Mouse (Mus musculus): ENCODE measurements at regions not wholly inside any gene's neighbourhood (a gene's known extent, or its start where the extent isn't known, plus 50 kb on each side); places are given as distances from the start of the nearest gene placed in this dataset.
A peak's percentile ranks its signal among the peaks of the same experiment; 100 is the strongest.

DNA sequence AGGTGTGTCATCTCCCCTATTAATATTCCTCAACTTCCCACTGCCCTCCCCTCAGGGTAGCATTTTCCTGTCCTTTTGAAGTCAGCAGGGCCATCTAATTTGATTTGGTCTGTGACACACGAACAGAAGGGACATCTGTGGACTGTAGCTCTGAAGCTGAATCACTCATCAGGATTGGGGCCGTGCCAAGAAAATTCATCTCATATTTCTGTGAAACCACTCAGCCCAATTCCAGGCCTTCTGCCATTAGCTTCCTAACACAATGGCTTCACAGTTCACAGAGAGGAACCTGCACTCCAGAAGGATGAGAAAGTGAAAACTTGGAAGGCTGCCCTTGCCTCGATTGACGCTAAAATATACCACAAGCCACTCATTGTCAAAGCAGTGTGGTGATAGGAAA is 86.1 kb downstream of the Abhd5 start:
- peak; percentile 55 for DNase-seq (ENCODE audit: low spot score)

DNA sequence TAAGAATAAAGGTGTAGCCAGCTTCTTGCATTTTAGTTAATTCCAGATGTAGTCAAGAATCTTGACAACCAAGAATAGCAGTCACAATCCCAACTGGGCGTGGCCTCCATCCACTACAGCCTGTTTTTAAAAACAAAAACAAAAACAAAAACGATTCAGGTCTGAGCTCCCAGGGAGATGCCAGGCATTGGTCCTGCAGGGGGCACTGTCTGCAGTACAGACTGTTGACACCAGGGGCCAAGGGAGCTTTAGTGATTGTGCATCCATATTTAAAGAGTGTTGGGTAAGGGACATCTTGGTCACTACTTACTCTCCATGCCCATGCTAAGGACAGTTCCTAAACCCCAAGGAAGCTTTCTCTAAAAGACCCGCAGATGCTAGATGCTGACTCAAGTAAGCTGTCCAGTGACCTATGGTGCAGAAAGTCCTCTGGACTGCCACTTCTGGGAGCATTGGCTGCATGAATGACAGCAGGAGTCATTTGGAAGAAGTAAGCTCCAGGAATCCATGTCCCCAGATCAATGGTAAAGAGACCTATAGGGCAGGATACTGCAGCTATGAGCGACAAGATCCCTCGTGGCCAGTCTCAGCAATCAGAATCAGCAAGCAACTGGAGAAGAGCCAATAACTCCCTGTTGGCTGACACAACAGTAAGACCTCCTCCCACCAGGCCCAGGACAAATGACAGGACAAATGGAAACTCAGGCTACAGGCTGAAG is 95.1 kb downstream of the Abhd5 start:
- DNase-seq (ENCODE audit: low spot score) = no peak

DNA sequence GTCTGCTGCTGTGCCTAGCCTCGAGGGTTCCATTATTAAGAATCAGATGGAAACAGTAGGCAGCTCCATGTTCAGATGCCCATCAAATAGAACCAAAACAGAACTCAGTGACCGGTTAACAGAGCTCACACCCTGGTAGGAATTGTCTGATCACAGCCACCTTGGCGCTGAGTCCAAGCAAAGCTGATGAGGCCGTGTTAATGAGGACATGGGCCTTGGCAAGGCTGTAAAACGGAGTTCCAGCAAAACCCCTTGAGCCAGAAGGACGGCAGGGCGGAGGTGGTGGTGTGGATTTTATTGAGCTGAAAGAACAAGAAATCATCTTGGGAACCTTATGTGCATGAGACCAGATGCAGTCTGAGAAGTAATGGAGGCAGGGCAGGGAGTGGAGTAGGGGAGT is 96.2 kb downstream of the Abhd5 start:
- DNase-seq (ENCODE audit: low spot score) = no peak

DNA sequence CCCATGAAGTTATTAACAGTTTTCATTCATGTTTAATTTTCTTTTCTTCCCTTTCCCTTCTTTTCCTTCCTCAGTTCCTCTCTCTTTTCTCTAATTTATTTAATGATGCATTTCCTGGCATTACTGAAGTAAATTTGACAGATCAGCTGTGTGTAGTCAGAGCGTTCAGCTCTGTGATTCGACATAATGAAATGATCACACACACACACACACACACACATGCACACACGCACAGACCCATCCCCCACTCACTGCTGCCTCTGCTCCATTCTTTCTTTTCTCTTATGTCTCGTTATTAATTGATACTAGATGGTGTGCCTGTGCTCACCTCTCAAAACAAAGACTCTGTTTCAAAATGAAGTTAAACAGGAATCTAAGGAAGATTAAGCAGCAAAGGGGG is 96.9 kb downstream of the Abhd5 start:
- DNase-seq (ENCODE audit: low spot score) = no peak

DNA sequence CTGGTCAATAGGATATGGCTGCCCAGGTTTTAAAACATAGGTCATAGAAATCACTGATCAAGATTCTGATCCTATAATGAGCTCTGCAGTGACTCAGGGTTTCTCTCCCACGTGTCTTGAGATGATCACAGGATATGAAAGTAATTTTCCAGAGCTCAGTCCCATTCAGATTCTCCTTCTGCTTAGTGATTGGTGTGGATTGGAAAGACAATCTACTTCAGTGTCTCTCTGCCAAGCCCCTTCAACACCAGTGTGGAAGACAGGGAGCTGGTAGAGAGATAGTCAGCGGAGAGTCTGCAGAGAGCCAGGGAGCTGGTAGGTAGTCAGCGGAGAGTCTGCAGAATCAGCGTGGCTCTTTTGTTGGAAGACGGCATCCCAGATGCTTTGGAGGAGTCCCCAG is 99.1 kb downstream of the Abhd5 start:
- DNase-seq (ENCODE audit: low spot score) = no peak

DNA sequence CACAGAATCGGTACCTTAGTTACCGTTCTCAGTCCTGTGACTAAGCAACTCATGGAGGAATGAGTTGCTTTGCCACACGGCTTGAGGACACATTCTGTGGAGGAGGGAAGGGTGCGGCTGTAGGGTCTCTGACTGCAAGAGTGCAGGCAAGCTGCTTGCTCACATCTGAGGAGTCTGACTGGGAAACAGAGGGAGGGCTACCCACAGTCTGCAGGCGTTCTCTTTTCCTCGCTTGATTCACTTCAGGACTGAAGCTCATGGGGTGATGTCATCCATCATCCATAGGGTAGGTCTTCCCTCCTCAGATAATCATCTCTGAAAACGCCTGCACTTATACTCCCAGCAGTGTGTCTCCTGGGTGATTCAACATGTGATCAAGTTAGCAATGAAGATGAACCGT is 103.9 kb downstream of the Abhd5 start:
- no peak for DNase-seq (ENCODE audit: low spot score)

DNA sequence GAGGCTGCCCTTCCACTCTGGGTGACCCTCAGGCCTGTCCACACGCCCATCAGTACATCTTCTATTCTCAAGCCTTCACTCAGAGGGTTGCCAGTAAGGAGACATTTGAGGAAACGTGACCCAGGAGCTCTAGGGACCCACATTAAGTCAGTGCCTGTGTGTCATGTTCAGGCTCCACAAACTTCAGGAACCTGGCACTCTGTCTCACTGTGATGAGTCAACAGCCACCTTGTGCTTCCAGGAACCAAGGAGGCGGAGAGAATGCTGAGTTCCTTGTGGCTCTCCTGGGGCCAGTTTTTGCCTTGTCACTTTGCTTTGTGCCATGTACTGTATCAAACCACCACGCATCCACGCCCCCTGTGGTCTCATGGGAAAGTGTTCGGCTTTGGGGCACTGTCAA is 104.4 kb downstream of the Abhd5 start:
- no peak for DNase-seq (ENCODE audit: low spot score)

DNA sequence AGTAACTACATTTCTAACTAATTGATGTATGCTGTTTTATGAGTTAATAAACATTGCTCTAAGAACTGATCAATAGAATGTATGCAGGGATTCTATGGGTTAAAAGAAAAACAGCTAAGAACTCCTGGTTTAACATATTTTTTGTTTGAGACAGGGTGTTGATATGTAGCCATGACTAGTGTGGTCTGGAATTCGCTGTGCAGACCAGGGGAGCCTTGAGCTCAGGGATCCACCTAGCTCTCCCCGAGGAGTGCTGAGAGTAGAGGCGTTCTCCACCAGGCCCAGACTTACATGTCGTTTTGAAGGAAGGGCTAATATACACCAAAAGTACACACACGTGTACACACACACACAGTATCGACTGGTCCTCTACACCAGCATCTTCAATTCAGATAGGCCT is 108.1 kb downstream of the Abhd5 start:
- DNase-seq (ENCODE audit: low spot score) = no peak

DNA sequence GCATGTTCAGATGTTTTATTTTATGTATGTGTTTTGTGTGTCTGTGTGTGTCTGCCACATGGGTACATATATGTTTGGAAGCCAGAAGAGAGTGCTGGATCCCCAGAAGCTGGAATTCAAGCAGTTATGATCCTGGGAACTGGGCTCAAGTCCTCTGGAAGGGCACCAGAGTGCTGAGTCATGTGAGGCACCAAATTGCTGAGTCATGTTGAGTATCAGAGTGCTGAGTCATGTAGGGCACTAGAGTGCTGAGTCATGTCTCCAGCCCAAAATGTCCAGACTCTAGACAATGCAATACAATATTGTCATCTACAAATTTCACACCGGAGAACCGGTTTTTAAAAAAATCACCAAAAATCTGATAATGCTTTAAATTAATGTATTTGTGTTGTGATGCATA is 120.1 kb downstream of the Abhd5 start:
- DNase-seq (ENCODE audit: low spot score) = no peak

DNA sequence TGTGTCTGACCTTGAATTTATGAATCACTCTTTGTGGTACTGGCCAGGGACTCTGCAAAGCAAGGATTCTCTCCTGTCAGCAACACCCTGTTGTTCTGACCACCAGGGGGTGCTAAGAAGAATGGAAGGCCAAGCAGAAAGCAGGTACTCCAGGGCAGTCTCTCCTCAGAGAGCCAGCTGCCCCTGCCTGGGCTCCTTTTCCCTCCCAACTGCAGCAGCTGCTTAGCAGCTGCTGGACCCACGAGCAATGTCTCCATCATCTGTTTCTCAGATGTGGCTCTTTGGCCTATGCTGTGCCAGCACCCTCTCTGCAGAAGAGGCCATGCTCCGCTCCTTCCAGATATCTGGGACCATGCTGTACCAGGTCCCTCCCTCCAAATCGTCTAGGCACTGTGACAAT is 124.9 kb downstream of the Abhd5 start:
- peak; percentile 71 for DNase-seq (ENCODE audit: low spot score)

DNA sequence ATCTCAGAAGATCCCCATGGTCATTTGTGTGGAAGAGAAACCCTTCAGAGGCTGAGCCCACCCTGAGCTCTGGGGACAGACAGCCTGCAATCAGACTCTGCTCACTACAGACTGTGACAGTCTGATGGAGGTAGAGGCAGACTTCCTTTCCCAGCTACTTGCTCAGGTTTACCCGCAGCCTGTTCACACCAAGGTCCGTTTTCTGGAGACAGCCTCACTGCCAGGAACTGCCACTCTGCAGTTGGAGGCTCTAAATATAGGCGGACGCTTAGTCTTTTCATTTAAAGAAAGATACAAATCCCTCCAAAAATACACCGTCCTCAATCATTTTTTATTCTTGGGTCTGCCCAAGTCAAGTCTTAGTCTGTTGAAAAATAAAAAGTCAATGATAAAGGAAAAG is 135.6 kb downstream of the Abhd5 start:
- DNase-seq (ENCODE audit: low spot score) = no peak

DNA sequence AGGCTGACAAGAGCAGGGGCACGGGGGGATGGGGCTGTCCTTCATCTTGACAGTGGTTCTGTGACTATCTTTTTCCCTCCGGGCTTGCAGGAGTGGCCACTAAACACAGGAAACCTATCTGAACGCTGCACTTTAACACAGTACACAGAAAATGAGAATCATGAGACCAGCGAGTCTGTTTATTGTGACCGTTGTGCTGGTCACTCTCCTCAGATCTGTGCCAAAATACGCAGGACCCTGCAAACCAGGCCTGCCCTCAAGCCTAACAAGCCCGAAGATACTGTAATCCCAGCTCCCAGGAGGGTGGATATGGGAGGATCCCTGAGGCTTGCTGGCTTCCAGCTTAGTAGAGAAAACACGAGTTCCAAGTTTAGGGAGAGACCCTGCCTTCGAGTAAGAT is 143.3 kb downstream of the Abhd5 start:
- DNase-seq (ENCODE audit: low spot score) = no peak

DNA sequence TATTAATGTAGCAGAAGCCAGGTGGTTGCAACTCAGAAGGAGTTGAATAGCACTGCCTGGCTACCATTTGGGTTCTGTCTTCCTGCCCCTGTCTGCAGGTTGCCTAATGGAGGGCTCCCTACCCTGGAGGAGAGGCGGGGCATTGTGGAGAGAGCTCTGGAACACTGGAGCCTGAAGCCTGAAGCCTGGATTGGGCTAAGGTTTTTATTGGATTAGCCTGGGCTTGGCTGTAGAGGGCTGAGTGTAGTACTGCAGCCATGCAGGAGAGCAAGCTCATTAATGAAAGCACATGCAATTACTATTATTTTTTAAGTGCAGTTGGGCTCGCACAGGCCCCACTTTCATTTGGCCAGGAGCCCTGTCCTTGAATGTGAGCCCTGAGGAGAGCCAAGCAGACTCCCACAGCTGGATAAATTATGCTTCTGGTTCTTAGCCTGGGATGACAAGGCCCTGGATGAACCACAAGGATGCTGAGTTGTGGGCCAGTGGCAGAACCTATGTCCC is 145.1 kb downstream of the Abhd5 start:
- DNase-seq (ENCODE audit: low spot score) = no peak

DNA sequence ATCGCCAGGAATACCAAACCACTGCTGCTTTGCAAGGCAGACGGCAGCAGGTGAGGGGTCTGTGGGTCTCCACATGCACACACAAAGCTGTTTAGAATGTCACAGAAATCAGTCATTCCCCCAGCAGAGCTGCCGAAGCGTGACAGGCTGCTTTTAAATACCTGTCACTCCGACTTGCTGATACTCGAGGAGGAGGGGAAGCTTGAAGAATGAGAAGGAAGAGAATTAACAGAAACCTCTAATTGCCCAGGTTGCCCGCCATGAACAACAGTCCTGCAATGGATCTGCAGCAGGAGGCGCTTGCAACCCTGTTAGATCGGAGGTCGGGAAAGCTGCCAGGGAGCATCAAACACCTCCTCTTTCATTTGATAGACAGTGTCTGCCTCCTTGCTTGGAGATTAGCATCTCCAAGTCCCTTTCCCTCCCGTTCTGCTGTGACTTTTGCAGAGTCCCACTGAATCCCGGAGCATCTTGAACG is 150.5 kb downstream of the Abhd5 start:
- peak; percentile 15 for DNase-seq (ENCODE audit: low spot score)

DNA sequence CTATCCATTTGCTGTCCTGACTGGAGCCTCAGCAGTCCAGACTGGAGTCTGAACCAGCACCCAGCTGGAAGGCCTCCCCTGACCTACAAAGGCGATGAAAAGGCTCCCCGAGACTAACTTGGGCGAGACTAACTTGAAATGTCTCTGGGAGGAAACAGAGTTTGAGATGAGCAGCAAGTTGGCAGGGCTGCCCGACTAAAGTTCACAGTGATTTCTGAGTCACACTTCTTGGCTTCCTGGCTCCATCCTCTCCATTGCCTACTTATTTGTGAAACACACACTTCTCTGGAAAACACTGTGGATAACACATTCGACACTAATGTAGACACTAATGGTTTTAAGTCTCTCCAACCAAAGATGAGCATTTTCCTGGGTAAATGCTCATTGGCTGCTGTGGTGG is 170.2 kb downstream of the Abhd5 start:
- no peak for DNase-seq (ENCODE audit: low spot score)

DNA sequence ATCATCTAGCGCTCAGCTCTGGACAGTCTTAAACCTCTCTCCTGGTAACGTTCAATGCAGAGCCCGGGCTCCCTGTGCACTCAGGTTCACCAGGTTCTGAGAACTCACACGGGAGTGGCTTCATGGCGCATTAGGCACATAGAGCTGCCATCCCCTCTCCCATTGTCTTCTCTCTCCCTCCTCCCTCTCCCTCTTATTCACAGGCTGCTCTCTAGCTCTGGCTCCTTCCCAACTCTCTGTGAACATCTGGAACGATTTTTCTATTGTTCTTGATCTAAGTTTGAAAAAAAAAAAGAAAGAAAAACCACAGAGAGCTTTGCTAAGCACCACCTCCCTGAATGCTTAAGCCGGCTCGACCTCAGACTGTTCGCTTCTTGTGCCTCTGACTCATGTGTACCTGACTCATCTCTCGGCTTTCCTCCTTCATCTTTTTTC is 174.2 kb downstream of the Abhd5 start:
- no peak for DNase-seq (ENCODE audit: low spot score)

DNA sequence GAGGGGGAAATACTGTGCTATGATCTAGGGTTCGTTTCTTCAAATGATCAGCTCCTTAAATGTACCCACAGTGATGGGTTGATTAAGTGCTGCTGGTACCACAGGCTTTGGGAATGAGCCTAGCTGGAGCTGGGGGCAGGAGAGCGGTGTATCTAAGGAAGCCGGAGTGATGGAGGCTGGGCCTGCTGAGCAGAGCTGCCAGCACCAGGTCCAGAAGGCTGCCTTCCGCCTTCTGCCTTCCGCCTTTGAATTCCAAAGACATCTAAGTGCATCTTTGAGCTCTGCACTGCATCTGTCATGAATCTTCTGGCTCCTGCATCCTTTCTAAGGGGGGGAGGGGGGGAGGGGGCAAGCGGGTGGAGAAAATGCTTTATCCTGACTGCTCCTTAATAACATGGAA is 176.9 kb downstream of the Abhd5 start:
- peak; percentile 29 for DNase-seq (ENCODE audit: low spot score)

DNA sequence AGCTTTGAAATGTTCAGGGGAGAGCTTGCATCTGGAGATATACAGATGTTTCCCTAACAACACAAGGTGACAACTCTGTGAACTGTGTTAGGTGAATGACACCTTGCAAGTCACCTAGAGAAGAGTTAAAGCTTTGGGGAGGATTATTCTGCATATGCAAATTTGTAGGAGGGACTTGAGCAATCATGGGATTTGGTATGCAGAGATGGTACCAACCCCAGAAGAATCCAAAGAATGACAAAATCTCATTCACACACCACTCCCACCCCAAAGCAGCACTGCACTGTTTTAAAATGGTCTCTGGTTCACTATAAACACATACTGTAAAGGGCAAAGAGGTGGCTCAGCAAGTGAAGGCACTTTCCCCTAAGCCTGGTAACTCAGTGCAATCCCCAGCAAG is 178.3 kb downstream of the Abhd5 start:
- no peak for DNase-seq (ENCODE audit: low spot score)

DNA sequence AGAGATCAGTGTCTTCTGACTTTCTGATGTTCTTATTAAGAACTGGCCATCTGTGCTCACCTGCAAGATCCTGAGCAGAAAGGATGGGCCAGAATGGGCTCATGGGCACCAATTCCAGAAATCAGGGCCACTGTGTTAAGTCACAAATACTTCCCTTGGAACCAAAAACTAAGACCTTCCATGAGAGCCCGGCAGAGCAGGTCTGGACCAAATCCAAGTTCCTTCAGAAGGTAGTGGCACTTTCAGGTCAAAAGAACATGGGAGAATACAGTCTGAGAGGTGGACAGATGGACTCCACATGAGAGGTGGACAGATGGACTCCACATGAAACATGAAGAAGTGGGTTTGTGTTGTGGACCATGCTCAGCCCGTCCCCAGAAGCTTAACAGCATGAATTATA is 180.4 kb downstream of the Abhd5 start:
- no peak for DNase-seq (ENCODE audit: low spot score)

DNA sequence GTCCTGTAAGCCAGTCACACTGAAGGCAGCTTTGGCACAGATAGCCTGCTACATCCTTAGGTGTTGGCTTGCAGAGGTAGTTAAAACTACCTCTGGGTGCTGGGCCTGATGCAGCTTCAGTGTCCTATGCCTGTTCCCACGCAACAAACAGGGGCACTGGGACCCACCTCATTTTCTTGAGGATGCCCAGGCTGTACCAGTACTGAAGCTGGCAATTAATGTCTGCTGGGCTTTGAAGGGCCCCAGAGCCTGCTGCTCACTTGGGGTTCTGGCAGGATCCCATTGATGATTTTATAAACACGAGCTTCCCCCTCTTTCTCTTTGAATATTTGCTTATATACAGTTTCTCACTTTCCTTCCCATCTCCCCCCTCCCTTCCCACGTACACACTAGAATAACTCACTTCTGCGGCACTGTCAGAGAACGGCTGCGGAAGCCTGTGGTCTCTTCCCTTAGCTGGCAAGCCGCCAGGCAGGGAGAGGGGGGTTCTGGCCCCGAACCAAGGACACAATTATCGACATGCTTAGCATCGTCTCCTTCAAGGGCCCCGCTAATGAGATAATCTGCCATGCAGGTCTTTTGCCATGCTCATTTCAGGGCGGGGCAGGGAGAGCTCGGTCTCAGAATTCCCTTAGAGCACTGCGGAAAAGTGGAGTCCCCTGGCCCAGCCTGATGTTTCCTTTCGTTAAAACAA is 182.9 kb downstream of the Abhd5 start:
- DNase-seq (ENCODE audit: low spot score) = peak; percentile 17

DNA sequence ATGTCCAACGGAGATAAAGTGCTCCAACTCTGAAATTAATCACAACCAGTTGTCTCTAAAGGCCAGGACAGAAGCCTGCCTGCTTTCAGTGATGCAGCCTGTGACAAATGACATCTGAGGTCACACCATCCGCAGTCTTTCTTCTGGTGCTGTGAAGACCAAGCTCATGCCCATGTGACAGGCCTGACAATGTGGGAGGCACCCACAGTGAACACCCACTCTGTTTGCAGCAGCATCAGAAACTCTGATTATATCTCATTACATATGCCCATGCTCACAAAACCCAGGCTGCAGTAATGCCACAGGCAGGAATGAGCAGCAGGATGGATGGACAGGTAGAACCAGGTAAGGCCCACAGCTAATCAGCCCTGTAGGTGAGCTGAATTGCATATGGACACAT is 183.6 kb downstream of the Abhd5 start:
- no peak for DNase-seq (ENCODE audit: low spot score)

DNA sequence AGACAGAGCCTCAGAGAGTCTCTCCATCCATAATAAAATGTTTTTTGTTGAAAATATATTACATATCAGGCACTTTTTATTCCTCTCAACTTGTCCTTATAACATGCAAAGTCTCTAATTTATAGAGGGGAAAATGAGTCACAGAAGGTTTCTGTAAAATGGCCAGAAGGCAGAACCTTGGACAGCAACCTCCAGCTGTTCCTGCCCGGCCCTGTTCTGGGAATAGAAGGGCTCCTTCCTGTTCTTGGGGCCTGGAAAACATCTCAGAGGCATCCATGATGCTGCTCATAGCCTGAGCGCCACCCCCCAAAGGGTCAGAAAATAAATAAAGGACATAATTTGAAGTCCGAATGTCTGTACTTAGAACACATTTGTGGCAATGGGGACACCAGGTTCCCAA is 188.7 kb downstream of the Abhd5 start:
- DNase-seq (ENCODE audit: low spot score) = no peak

DNA sequence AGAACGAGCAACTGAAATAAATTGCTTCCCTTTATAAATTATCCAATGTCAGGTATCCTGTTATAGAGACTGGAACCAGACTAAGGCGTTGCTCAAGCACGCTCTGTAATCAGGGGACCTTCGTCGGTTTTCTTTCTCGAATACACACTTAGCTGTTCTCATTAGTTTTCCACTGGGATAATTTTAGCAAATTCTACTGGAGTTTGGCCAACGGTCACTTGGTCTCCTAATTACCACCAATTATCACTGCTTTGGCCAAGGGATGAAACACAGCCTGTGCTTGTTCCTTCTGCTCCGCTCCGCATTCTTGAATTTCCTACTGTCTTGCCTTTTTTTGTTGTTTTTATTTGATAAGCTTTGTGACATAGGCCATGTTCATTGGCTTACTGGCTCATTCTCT is 191.1 kb upstream of the Topaz1 start:
- DNase-seq (ENCODE audit: low spot score) = no peak

DNA sequence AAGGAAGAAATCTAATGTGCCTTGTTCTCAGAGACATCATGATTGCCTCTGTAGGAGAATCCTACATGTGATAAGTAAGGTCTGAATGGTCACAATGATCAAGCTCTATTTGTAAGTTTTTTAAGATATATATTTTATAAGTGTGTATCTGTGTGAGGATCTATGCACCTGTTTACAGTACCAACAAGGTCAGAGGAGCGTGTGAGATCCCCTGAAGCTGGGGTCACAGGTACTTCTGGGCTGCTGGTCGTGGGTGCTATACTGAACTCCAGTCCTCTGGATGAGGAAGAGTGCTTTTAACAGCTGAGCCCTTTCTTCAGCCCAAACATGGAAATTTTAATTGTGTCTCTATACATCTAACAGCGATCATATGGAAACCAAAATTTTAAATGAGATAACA is 181.1 kb upstream of the Topaz1 start:
- peak; percentile 1 for DNase-seq (ENCODE audit: low spot score)

Data from layer of hippocampus, adult 11-12 months (tissue).